Mouse (Mus musculus): ENCODE measurements at regions not wholly inside any gene's neighbourhood (a gene's known extent, or its start where the extent isn't known, plus 50 kb on each side); places are given as distances from the start of the nearest gene placed in this dataset.

DNA sequence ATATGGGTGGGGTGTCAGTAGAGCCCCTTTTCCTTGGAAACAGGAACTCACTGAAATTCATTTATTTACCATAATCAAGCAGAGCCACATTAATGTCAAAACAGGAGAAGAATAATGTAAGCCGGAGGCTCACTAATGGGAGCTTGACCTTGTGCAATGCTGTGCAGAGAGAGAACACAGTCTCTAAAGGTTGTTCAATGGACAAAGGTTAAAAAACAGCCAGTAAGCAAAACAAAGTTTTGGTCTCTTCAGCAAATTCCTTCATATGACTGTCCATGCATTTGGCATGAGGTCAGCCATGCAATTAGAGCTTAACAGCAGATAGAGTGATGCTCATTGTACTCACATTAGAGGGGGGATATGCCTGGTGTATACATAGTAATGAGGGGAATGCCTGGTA is 113.1 kb downstream of the Tsen15 start:
- H3K4me1 ChIP-seq (ENCODE audit: control insufficient read depth, insufficient read depth, low read length), result no peaks in the 10 kb centered on the region
- no peaks in the 10 kb centered on the region for H3K36me3 ChIP-seq (ENCODE audit: control insufficient read depth, insufficient read depth, low read length, poor library complexity, severe bottlenecking)
- no peak overlapping the region for H3K4me3 ChIP-seq (ENCODE audit: low read depth, low read length)
- no peak overlapping the region for H3K27ac ChIP-seq (ENCODE audit: insufficient read depth, low read length)
- no peaks in the 10 kb centered on the region for H3K27me3 ChIP-seq (ENCODE audit: control insufficient read depth, insufficient read depth, low read length, poor library complexity, severe bottlenecking)
- no peaks in the 10 kb centered on the region for H3K9me3 ChIP-seq (replicated peaks; ENCODE audit: control insufficient read depth, insufficient read depth, low read length, poor library complexity, severe bottlenecking)
- no peak for TF ChIP-seq EP300 (IDR thresholded peaks at IDR 0.05; ENCODE audit: insufficient read depth, low read depth, low read length)
- no peak for TF ChIP-seq POLR2A (IDR thresholded peaks at IDR 0.05; ENCODE audit: insufficient read depth, low read length)
- no peak overlapping the region for H3K9ac ChIP-seq (ENCODE audit: low read depth, poor library complexity, severe bottlenecking)

- no peaks in the 10 kb centered on the region for H3K4me1 ChIP-seq (ENCODE audit: control insufficient read depth, insufficient read depth, low read length)
- no peaks in the 10 kb centered on the region for H3K27me3 ChIP-seq (ENCODE audit: control insufficient read depth, insufficient read depth, low read length, poor library complexity, severe bottlenecking)
- TF ChIP-seq CTCF (IDR thresholded peaks at IDR 0.05; ENCODE audit: low read depth, low read length) (no peak), EP300 (IDR thresholded peaks at IDR 0.05; ENCODE audit: insufficient read depth, low read depth, low read length) (no peak), POLR2A (IDR thresholded peaks at IDR 0.05; ENCODE audit: insufficient read depth, low read length) (no peak)
- H3K9ac ChIP-seq (ENCODE audit: low read depth, poor library complexity, severe bottlenecking), result no peak overlapping the region
- H3K9me3 ChIP-seq (replicated peaks; ENCODE audit: control insufficient read depth, insufficient read depth, low read length, poor library complexity, severe bottlenecking), result no peaks in the 10 kb centered on the region
- no peak overlapping the region for H3K4me3 ChIP-seq (ENCODE audit: low read depth, low read length)
- no peaks in the 10 kb centered on the region for H3K36me3 ChIP-seq (ENCODE audit: control insufficient read depth, insufficient read depth, low read length, poor library complexity, severe bottlenecking)
- H3K27ac ChIP-seq (ENCODE audit: insufficient read depth, low read length), result no peak overlapping the region
These were observed 116.4 kb downstream of the Tsen15 start for GRCm38 (mm10) chr1:152269936-152270702.

- Histone ChIP-seq H3K27ac (ENCODE audit: insufficient read depth, low read length) (no peak overlapping the region), H3K9me3 (replicated peaks; ENCODE audit: control insufficient read depth, insufficient read depth, low read length, poor library complexity, severe bottlenecking) (no peaks in the 10 kb centered on the region), H3K4me1 (ENCODE audit: control insufficient read depth, insufficient read depth, low read length) (no peaks in the 10 kb centered on the region), H3K9ac (ENCODE audit: low read depth, poor library complexity, severe bottlenecking) (no peak overlapping the region), H3K4me3 (ENCODE audit: low read depth, low read length) (no peak overlapping the region), H3K27me3 (ENCODE audit: control insufficient read depth, insufficient read depth, low read length, poor library complexity, severe bottlenecking) (no peaks in the 10 kb centered on the region), H3K36me3 (ENCODE audit: control insufficient read depth, insufficient read depth, low read length, poor library complexity, severe bottlenecking) (no peaks in the 10 kb centered on the region)
- TF ChIP-seq POLR2A (IDR thresholded peaks at IDR 0.05; ENCODE audit: insufficient read depth, low read length), result no peak
- no peak for TF ChIP-seq CTCF (IDR thresholded peaks at IDR 0.05; ENCODE audit: low read depth, low read length)
- TF ChIP-seq EP300 (IDR thresholded peaks at IDR 0.05; ENCODE audit: insufficient read depth, low read depth, low read length), result no peak
These were observed 120.1 kb downstream of the Tsen15 start for GRCm38 (mm10) chr1:152266390-152266789.

DNA sequence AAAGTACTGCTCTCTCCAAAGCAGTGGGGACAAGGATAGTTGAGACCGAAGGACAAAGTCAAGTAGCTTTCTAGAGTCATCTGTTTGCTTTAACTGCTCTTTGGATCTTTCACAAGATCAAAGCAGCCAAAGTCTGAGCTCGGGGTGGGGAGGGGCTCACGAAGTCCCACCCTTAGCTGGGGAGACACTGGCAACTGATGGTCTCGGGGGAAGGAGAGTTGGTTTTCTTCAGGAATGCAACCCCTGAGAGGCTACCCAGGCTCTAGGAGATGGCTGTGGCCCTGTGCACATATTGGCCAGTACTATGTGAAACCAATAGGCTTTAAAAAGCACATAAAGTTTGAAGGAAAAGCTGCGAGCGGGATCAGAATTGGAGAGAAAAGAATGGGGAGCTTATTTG is 121.5 kb downstream of the Tsen15 start:
- H3K9ac ChIP-seq (ENCODE audit: low read depth, poor library complexity, severe bottlenecking), result no peak overlapping the region
- H3K36me3 ChIP-seq (ENCODE audit: control insufficient read depth, insufficient read depth, low read length, poor library complexity, severe bottlenecking), result no peaks in the 10 kb centered on the region
- no peaks in the 10 kb centered on the region for H3K27me3 ChIP-seq (ENCODE audit: control insufficient read depth, insufficient read depth, low read length, poor library complexity, severe bottlenecking)
- H3K27ac ChIP-seq (ENCODE audit: insufficient read depth, low read length), result no peak overlapping the region
- H3K9me3 ChIP-seq (replicated peaks; ENCODE audit: control insufficient read depth, insufficient read depth, low read length, poor library complexity, severe bottlenecking), result no peaks in the 10 kb centered on the region
- no peaks in the 10 kb centered on the region for H3K4me1 ChIP-seq (ENCODE audit: control insufficient read depth, insufficient read depth, low read length)
- H3K4me3 ChIP-seq (ENCODE audit: low read depth, low read length), result no peak overlapping the region
- TF ChIP-seq POLR2A (IDR thresholded peaks at IDR 0.05; ENCODE audit: insufficient read depth, low read length) (no peak), CTCF (IDR thresholded peaks at IDR 0.05; ENCODE audit: low read depth, low read length) (no peak), EP300 (IDR thresholded peaks at IDR 0.05; ENCODE audit: insufficient read depth, low read depth, low read length) (no peak)

GRCm38 (mm10) chr1:152261472-152261871 is 125.0 kb downstream of the Tsen15 start:
- Histone ChIP-seq H3K27ac (ENCODE audit: insufficient read depth, low read length) (no peak overlapping the region), H3K4me1 (ENCODE audit: control insufficient read depth, insufficient read depth, low read length) (no peaks in the 10 kb centered on the region), H3K9ac (ENCODE audit: low read depth, poor library complexity, severe bottlenecking) (no peak overlapping the region), H3K9me3 (replicated peaks; ENCODE audit: control insufficient read depth, insufficient read depth, low read length, poor library complexity, severe bottlenecking) (no peaks in the 10 kb centered on the region), H3K27me3 (ENCODE audit: control insufficient read depth, insufficient read depth, low read length, poor library complexity, severe bottlenecking) (no peaks in the 10 kb centered on the region), H3K36me3 (ENCODE audit: control insufficient read depth, insufficient read depth, low read length, poor library complexity, severe bottlenecking) (no peaks in the 10 kb centered on the region), H3K4me3 (ENCODE audit: low read depth, low read length) (no peak overlapping the region)
- TF ChIP-seq POLR2A (IDR thresholded peaks at IDR 0.05; ENCODE audit: insufficient read depth, low read length) (no peak), EP300 (IDR thresholded peaks at IDR 0.05; ENCODE audit: insufficient read depth, low read depth, low read length) (no peak), CTCF (IDR thresholded peaks at IDR 0.05; ENCODE audit: low read depth, low read length) (no peak)

- Histone ChIP-seq H3K9me3 (replicated peaks; ENCODE audit: control insufficient read depth, insufficient read depth, low read length, poor library complexity, severe bottlenecking) (no peaks in the 10 kb centered on the region), H3K9ac (ENCODE audit: low read depth, poor library complexity, severe bottlenecking) (no peak overlapping the region), H3K27ac (ENCODE audit: insufficient read depth, low read length) (no peak overlapping the region), H3K4me1 (ENCODE audit: control insufficient read depth, insufficient read depth, low read length) (no peaks in the 10 kb centered on the region), H3K36me3 (ENCODE audit: control insufficient read depth, insufficient read depth, low read length, poor library complexity, severe bottlenecking) (no peaks in the 10 kb centered on the region), H3K4me3 (ENCODE audit: low read depth, low read length) (no peak overlapping the region), H3K27me3 (ENCODE audit: control insufficient read depth, insufficient read depth, low read length, poor library complexity, severe bottlenecking) (no peaks in the 10 kb centered on the region)
- TF ChIP-seq EP300 (IDR thresholded peaks at IDR 0.05; ENCODE audit: insufficient read depth, low read depth, low read length) (no peak), CTCF (IDR thresholded peaks at IDR 0.05; ENCODE audit: low read depth, low read length) (no peak), POLR2A (IDR thresholded peaks at IDR 0.05; ENCODE audit: insufficient read depth, low read length) (no peak)
These were observed 125.5 kb downstream of the Tsen15 start for GRCm38 (mm10) chr1:152260950-152261349.

Measured in ES-Bruce4 (cell line).